Mouse (Mus musculus) olfactory bulb, adult 2 months (tissue): Measurements from ENCODE around the gene Cited4.

Experiments
- CTCF ChIP-seq: fragments of 200-500 bp; IDR thresholded peaks from 2 replicates; pipeline ENCODE4 v1.5.1; 2012; ENCODE audit warnings: low read depth, mild to moderate bottlenecking, low read length, moderate library complexity; ENCODE audit not compliant: insufficient read depth
- POLR2A ChIP-seq: fragments of 200-500 bp; IDR thresholded peaks from 2 replicates; pipeline ENCODE4 v1.6.1; 2012; ENCODE audit warnings: mild to moderate bottlenecking, low read depth, low read length, moderate library complexity; ENCODE audit not compliant: insufficient read depth

- no peak for TF ChIP-seq CTCF
- peak; percentile 27; the same call in 1 of the 2 replicates for TF ChIP-seq POLR2A
These were observed 16.8 kb upstream of the Cited4 start for GRCm38 (mm10) chr4:120649369-120650207.
